Mouse (Mus musculus) forebrain, embryonic 14.5 days (tissue): ENCODE measurements around the gene Slc44a1. TPM values are rescaled to one million over a fixed set of nuclear protein-coding genes. Genes with fewer than 3 reads are reported as not detected.

Experiments
- ATAC-seq: fragments of 200-750 bp; cut with Nextera tagmentation; 2 replicates; pipeline ENCODE4 v1.8.0; 2017; ENCODE audit warnings: mild to moderate bottlenecking, moderate library complexity
- DNase-seq: peaks from one replicate; pipeline ENCODE4 v3.0.0-alpha.2; 2015; ENCODE audit warnings: low spot score
- H3K27ac ChIP-seq: fragments of 300-500 bp; sonication (generic); 2 replicates; pipeline ENCODE4 v1.5.1; 2014; ENCODE audit warnings: low read depth, mild to moderate bottlenecking, control low read depth, low read length, moderate library complexity
- H3K27me3 ChIP-seq: fragments of 300-500 bp; sonication (generic); replicated peaks from 2 replicates; pipeline ENCODE4 v1.6.1; 2014; ENCODE audit warnings: low read length, control low read depth, mixed read lengths; ENCODE audit not compliant: control insufficient read depth, insufficient read depth
- H3K36me3 ChIP-seq: fragments of 300-500 bp; sonication (generic); 2 replicates; pipeline ENCODE4 v1.6.1; 2014; ENCODE audit warnings: low read length, control low read depth; ENCODE audit not compliant: control insufficient read depth, insufficient read depth
- H3K4me1 ChIP-seq: fragments of 300-500 bp; sonication (generic); 2 replicates; pipeline ENCODE4 v1.6.1; 2014; ENCODE audit warnings: antibody characterized with exemption, low read length, control low read depth; ENCODE audit not compliant: control insufficient read depth, insufficient read depth
- H3K4me2 ChIP-seq: fragments of 300-500 bp; sonication (generic); 2 replicates; pipeline ENCODE4 v1.6.1; 2014; ENCODE audit warnings: mild to moderate bottlenecking, control low read depth, low read length
- H3K4me3 ChIP-seq: fragments of 300-500 bp; sonication (generic); 2 replicates; pipeline ENCODE4 v1.5.1; 2014; ENCODE audit warnings: low read depth, low read length, control low read depth
- H3K9ac ChIP-seq: fragments of 300-500 bp; sonication (generic); 2 replicates; pipeline ENCODE4 v1.6.1; 2014; ENCODE audit warnings: mild to moderate bottlenecking, low read length, control low read depth, moderate library complexity
- H3K9me3 ChIP-seq: fragments of 300-500 bp; sonication (generic); replicated peaks from 2 replicates; pipeline ENCODE4 v1.6.1; 2016; ENCODE audit warnings: low read length, control low read depth, mixed read lengths; ENCODE audit not compliant: control insufficient read depth
- WGBS: fragments of 180-500 bp; shearing (Covaris S2); extraction: QIAGEN DNeasy Blood & Tissue Kit; methylation state at CpG from one replicate; pipeline ENCODE4 v1.1.7; 2014; 5-methylcytosine and 5-hydroxymethylcytosine counted together
- polyA plus RNA-seq: library from polyadenylated mRNA; unstranded; fragments of >200 nt; fragmentation: Nextera tagmentation; extraction: Ambion mirVana; gene quantifications from 2 replicates; pipeline ENCODE4 v1.2.1, GENCODE M21; 2014

Gene Slc44a1
- polyA plus RNA-seq, 1 experiment from 2014 or later = 12.1 TPM

- peak overlapping the region; percentile 91 for H3K4me3 ChIP-seq
- H3K27ac ChIP-seq = peak overlapping the region; percentile 75
- ATAC-seq (peak; percentile 21), DNase-seq (peak; percentile 55)
- H3K9ac ChIP-seq = peak overlapping the region; percentile 91
- 0% methylated on average over 38 of the region's 45 CpGs for WGBS
- peak overlapping the region; percentile 95 for H3K4me2 ChIP-seq
- H3K4me1 ChIP-seq = no peaks in the 10 kb centered on the region; the same call in none of the 2 replicates
- no peaks in the 10 kb centered on the region for H3K36me3 ChIP-seq
- H3K9me3 ChIP-seq = no peaks in the 10 kb centered on the region
- H3K27me3 ChIP-seq = no peaks in the 10 kb centered on the region
Measured at GRCm38 (mm10) chr4:53440816-53441571, 781 bp downstream of the Slc44a1 start.

DNA sequence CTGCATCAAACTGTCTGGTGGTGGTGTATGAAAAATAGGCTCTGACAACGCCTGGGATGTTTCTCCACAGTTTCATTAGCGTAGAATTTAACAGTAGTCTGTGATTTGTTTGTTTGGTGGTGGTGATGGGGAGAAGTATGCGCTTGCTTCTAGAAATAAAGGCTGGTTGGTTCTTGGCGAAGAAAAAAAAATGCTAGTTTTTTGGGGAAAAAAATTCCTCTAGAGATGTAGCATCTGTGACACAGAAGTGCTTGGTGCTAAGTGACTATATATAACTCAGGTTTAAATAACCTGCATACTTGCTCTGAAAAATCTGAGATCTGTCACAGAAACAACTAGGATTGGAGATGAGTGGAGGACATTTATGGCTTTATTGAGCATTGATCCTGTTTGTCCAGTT lies 1.5 kb downstream of the Slc44a1 start:
- DNase-seq (no peak), ATAC-seq (no peak)
- H3K27ac ChIP-seq = no peak overlapping the region
- 31% methylated on average over 4 of the region's 4 CpGs for WGBS
- H3K36me3 ChIP-seq = no peaks in the 10 kb centered on the region
- no peaks in the 10 kb centered on the region for H3K27me3 ChIP-seq
- peak overlapping the region; percentile 91 for H3K4me3 ChIP-seq
- H3K9ac ChIP-seq = peak overlapping the region; percentile 91
- no peaks in the 10 kb centered on the region; the same call in none of the 2 replicates for H3K4me1 ChIP-seq
- H3K9me3 ChIP-seq = no peaks in the 10 kb centered on the region
- peak overlapping the region; percentile 95 for H3K4me2 ChIP-seq

- Histone ChIP-seq H3K27me3 (no peaks in the 10 kb centered on the region), H3K4me2 (no peak overlapping the region), H3K9me3 (no peaks in the 10 kb centered on the region), H3K36me3 (no peaks in the 10 kb centered on the region), H3K9ac (no peak overlapping the region), H3K4me1 (peaks cover 6% of the 10 kb centered on the region), H3K4me3 (no peak overlapping the region), H3K27ac (no peak overlapping the region)
- DNase-seq (no peak), ATAC-seq (no peak)
- 81% methylated on average over 3 of the region's 3 CpGs for WGBS
Measured at GRCm38 (mm10) chr4:53446216-53446615, 6.0 kb downstream of the Slc44a1 start.

DNA sequence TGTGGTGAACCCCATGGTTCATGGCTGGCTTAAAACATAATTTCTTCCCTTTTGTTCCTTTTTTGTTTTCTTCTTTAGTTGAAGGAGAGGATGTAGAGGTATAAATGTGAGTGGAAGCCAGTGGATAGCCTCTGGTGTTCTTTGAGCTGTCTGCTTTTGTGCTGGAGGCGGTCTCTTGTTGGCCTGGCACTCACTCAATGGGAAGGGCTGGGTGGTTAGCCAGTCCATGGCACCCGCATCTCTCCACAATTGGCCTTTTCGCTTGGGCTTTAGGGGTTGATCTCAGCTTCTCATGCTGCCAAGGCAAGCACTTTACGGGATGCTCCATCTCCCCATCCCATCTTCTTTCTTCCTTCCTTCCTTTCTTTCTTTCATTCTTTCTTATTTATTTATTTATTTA lies 7.6 kb downstream of the Slc44a1 start:
- WGBS = 86% methylated on average over 4 of the region's 4 CpGs
- Histone ChIP-seq H3K27ac (no peak overlapping the region), H3K9ac (no peak overlapping the region), H3K4me2 (no peak overlapping the region), H3K9me3 (no peaks in the 10 kb centered on the region), H3K36me3 (no peaks in the 10 kb centered on the region), H3K4me1 (peaks cover 6% of the 10 kb centered on the region), H3K4me3 (no peak overlapping the region), H3K27me3 (no peaks in the 10 kb centered on the region)
- DNase-seq (no peak), ATAC-seq (no peak)

DNA sequence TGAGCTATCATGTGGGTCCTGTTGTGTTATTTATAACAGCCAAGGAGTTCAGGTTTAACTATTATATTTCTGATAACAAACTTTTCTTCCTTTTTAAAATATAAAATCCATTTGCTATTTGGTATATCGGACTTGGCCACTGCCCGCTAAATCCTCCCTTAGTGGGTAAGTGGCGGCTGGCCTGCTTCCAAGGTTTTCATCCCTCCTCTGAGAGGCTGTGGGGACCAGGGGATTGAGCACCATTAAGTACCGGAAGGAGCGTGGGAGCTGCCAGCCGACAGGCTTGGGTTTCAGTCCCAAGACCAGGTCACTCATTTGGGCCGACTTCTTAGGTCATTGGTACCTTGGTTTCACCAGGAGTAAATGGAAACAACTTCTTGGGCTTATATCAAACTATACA lies 10.5 kb downstream of the Slc44a1 start:
- DNase-seq (peak; percentile 49), ATAC-seq (no peak)
- H3K4me2 ChIP-seq = no peak overlapping the region
- WGBS = 60% methylated on average over 7 of the region's 7 CpGs
- peaks cover 6% of the 10 kb centered on the region for H3K4me1 ChIP-seq
- no peaks in the 10 kb centered on the region for H3K36me3 ChIP-seq
- no peak overlapping the region for H3K27ac ChIP-seq
- no peak overlapping the region for H3K9ac ChIP-seq
- no peak overlapping the region for H3K4me3 ChIP-seq
- H3K9me3 ChIP-seq = no peaks in the 10 kb centered on the region
- no peaks in the 10 kb centered on the region for H3K27me3 ChIP-seq

GRCm38 (mm10) chr4:53451887-53452286 lies 11.7 kb downstream of the Slc44a1 start:
- Histone ChIP-seq H3K9ac (no peak overlapping the region), H3K9me3 (no peaks in the 10 kb centered on the region), H3K27ac (no peak overlapping the region), H3K27me3 (no peaks in the 10 kb centered on the region), H3K4me3 (no peak overlapping the region), H3K36me3 (no peaks in the 10 kb centered on the region), H3K4me2 (no peak overlapping the region), H3K4me1 (peaks cover 6% of the 10 kb centered on the region)
- ATAC-seq = no peak; the same call in 1 of the 2 replicates
- 66% methylated on average over 4 of the region's 4 CpGs for WGBS
- no peak for DNase-seq

GRCm38 (mm10) chr4:53452457-53452856 lies 12.2 kb downstream of the Slc44a1 start:
- 96% methylated on average over 1 of the region's 1 CpGs for WGBS
- no peaks in the 10 kb centered on the region for H3K9me3 ChIP-seq
- no peaks in the 10 kb centered on the region for H3K27me3 ChIP-seq
- DNase-seq (no peak), ATAC-seq (no peak)
- H3K4me2 ChIP-seq = no peak overlapping the region
- H3K9ac ChIP-seq = no peak overlapping the region
- H3K36me3 ChIP-seq = no peaks in the 10 kb centered on the region
- no peak overlapping the region for H3K4me3 ChIP-seq
- H3K27ac ChIP-seq = no peak overlapping the region
- peaks cover 6% of the 10 kb centered on the region for H3K4me1 ChIP-seq

- 45% methylated on average over 10 of the region's 10 CpGs for WGBS
- no peaks in the 10 kb centered on the region for H3K27me3 ChIP-seq
- H3K4me1 ChIP-seq = peaks cover 6% of the 10 kb centered on the region
- no peak overlapping the region for H3K4me3 ChIP-seq
- ATAC-seq (no peak), DNase-seq (no peak)
- no peak overlapping the region for H3K4me2 ChIP-seq
- no peaks in the 10 kb centered on the region for H3K36me3 ChIP-seq
- no peak overlapping the region for H3K27ac ChIP-seq
- H3K9ac ChIP-seq = no peak overlapping the region
- H3K9me3 ChIP-seq = no peaks in the 10 kb centered on the region
Measured at GRCm38 (mm10) chr4:53452976-53453889, 13.0 kb downstream of the Slc44a1 start.
